Mouse (Mus musculus): ENCODE data around the gene Unc13d.
"Not testable (repeated sequence)": the region's sequence is repeated elsewhere in the genome, so short reads cannot be mapped to it uniquely, and the experiment has no call there.

Unc13d gene

GRCm38 (mm10) chr11:116021328-116022220 lies 56.2 kb downstream of the Unc13d start:
- in situ Hi-C loops (cut with MseI, MboI), result no loop called here

GRCm38 (mm10) chr11:116020519-116020922 lies 57.2 kb downstream of the Unc13d start:
- in situ Hi-C loops (cut with MseI, MboI), result no loop called here

- in situ Hi-C loops (cut with MseI, MboI), result no loop called here
These were observed 57.8 kb downstream of the Unc13d start for GRCm38 (mm10) chr11:116019976-116020411.

- in situ Hi-C loops (cut with MseI, MboI), result no loop called here
These were observed 58.4 kb downstream of the Unc13d start for GRCm38 (mm10) chr11:116019360-116019791.

GRCm38 (mm10) chr11:116018867-116019266 lies 58.9 kb downstream of the Unc13d start:
- in situ Hi-C loops (cut with MseI, MboI), result not testable (repeated sequence)

GRCm38 (mm10) chr11:116018106-116018505 lies 59.7 kb downstream of the Unc13d start:
- in situ Hi-C loops (cut with MseI, MboI), result no loop called here

GRCm38 (mm10) chr11:116014821-116015220 lies 62.9 kb downstream of the Unc13d start:
- in situ Hi-C loops (cut with MseI, MboI), result no loop called here

- in situ Hi-C loops (cut with MseI, MboI), result no loop called here
These were observed 65.4 kb downstream of the Unc13d start, which contains the start of gene Galk1 for GRCm38 (mm10) chr11:116012262-116012947. Gene Galk1, minus strand, starts transcription at chr11:116012719.

Measured in mouse trophoblast stem cell (cell line).